Mouse (Mus musculus): ENCODE measurements around the gene Itga5. TPM values are rescaled to one million over a fixed set of nuclear protein-coding genes. Genes with fewer than 3 reads are reported as not detected.

Itga5 gene
- total RNA-seq, 1 experiment from 2014 or later = 11.4 TPM

- no peak for ATAC-seq (replicated peaks; ENCODE audit: insufficient number of reproducible peaks, low FRiP score, low TSS enrichment, poor library complexity, severe bottlenecking)
Observed at GRCm38 (mm10) chr15:103318201-103318816, 48.3 kb downstream of the Itga5 start.

DNA sequence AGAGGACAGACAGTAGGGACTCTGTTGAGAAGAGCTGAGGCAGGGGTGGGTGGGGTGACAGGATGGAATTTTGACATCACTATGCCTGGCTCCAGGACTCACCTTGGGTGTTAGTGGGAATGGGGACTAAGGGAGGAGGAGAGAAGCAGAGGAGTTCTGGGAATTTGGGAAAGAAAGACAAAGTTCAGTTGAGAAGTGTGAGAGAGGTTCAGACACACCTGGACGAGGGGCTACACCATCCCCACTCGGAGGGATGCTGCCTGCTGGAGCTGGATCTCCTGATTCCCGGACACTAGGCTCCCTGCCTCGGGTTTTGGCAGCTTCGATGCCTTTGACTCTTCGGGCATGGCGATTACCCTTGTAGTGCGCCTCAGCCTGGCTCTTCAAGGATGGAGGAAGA is 48.8 kb downstream of the Itga5 start:
- ATAC-seq (replicated peaks; ENCODE audit: insufficient number of reproducible peaks, low FRiP score, low TSS enrichment, poor library complexity, severe bottlenecking) = no peak

DNA sequence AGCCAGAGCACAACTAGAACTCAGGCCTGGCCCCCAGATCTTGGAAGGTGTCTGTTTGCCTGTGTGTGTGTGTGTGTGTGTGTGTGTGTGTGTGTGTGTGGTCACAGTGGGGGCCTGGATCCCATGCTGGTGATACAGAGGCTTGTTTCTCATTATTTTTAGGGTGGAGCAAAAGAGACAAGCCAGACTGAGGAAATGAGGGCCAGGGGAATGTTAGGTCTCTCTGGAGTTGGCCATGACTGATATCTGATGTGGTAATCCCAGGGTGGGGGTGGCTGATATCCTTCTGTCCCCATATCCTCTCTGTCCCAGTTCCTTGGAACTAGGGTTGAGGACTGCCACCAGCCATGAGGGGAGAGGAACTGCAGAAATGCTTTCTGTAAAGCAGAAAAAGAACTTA is 49.4 kb downstream of the Itga5 start:
- no peak for ATAC-seq (replicated peaks; ENCODE audit: insufficient number of reproducible peaks, low FRiP score, low TSS enrichment, poor library complexity, severe bottlenecking)

DNA sequence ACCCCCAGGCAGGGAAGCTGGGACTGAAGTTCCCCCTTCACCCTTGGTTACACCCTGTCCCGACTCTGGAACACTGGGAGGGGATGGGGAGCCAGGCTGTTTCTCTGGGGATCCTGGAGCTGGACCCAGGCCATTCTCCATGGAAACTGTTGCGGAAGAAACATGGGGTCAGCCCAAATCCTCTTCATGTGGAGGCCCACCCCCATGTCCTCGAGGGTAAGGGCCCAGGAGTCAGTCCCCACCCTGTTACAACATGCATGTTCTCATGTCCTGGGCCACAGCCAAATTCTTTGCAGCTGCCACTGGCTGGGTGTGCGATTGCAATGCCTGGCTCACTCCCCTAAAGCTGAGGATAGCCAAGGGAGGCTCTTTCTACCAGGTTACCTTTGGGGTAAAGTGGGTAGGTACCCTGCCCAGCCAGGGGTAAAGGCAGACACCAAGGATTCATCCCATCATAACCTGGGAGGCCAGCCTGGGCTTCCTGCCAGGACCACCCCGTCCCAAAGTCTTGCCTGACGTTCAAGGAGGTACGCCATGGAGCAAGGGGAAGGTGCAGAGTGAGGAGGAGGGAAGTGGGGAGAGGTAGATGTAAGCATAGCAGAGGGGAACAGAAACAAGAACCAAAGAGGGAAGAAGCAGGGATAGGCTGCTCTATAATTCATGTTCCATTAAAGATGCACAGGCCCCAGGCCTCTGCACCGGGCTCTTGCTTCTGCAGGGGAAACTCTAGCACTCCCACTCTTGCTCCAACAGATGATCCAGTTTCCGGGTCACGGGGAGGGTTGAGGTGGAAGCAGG is 50.4 kb downstream of the Itga5 start:
- ATAC-seq (replicated peaks; ENCODE audit: insufficient number of reproducible peaks, low FRiP score, low TSS enrichment, poor library complexity, severe bottlenecking) = peak; percentile 42

DNA sequence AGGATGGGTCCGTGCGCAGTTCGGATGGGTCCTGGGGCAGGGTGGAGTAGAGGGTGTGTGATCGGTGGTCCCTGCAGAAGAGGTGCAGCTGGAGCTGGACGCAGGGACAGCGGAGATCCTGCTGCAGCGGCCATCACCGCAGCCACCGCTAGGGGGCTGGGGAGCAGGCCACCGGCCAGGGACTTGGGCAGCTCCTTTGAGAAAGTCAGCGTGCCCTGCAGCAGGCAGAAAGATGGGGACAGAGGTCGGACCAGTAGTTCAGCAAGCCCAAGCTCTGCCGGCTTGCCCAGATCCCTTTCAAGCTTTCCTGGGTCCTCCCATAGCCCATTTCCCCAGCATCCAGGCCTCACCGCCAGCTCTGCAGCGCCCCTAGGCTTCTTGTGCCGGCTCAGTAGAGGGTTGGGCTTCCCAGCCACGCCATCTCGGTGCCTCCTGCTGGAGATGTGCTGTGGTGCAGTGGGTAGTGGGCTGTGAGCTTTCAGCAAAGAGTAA is 51.5 kb downstream of the Itga5 start:
- ATAC-seq (replicated peaks; ENCODE audit: insufficient number of reproducible peaks, low FRiP score, low TSS enrichment, poor library complexity, severe bottlenecking) = no peak

DNA sequence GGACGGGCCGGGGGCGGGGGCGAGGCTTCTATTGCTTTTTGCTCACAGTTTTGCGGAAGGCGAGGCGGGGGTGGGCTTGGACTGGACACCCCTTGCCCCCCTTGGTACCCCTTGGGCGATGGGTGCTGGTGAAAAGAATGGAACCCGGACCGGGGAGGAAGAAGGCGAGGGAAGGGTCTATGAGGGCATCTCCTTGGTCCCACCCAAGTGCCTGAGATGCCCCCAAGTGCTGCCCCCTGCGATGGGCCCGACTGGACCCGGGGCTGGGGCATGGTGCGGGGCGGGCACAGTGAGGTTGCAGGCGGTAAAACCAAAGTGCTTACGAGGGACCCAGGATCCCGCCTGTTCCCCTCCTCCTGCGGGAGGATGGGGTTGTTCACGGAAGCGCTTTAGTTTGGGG is 52.4 kb downstream of the Itga5 start:
- ATAC-seq (replicated peaks; ENCODE audit: insufficient number of reproducible peaks, low FRiP score, low TSS enrichment, poor library complexity, severe bottlenecking) = no peak

DNA sequence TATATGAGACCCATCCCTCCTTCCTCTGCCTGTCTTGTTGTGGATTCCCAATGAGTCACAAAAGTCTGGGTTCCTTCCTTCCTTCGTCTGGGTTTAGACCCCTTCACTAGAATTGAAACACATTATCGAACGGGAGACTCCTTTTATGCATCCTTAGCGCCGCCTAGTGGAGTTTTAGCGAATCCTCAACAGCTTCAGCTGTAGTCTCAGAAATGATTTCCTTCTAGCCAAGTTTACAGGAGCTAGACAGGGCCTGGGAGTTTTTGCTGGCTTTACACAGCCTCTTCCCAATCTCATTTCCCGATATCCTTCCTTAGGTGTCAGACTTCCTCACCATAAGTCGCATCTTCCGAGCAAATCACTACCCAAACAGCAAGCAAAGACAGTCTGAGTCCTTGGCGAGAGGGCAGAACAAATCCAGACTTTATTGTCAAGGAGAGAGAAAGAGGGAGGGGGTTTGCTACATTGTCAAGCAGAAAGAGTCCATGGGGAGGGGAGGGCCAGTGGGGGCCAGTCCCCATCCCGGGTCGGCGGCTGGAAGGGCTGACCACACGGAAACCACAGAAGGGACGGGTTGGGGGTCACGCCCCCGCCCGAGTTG is 53.0 kb downstream of the Itga5 start:
- ATAC-seq (replicated peaks; ENCODE audit: insufficient number of reproducible peaks, low FRiP score, low TSS enrichment, poor library complexity, severe bottlenecking) = no peak

DNA sequence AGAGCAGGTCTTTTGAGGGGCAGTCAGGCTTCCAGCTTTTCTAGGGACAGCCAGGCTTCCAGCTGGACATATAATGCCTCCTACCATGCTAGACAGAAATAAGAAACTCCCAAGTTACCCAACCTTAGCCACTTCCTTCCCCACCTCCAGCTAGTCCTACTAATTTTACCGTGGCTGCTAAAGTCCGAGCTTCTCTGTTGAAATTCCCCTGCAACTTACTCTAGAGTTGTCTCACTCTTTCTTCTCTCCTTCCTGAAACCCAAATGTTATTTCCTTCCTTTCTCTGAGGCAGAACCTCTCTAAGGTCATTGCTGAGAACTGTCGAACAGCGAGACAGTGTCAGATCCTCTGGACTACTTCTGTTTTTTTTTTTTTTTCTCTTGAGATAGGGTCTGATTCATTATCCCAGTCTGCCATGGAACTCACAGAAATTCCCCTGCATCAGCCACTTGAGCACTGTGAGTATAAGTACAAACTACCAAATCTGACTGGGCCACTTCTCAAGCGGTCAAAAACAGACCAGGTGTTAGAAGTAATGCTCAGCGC is 56.1 kb downstream of the Itga5 start, which contains the start of gene Gpr84:
Gpr84 (minus strand) TSS at position 248 of the 546 bp plus-strand sequence.
- peak; percentile 36 for ATAC-seq (replicated peaks; ENCODE audit: insufficient number of reproducible peaks, low FRiP score, low TSS enrichment, poor library complexity, severe bottlenecking)

GRCm38 (mm10) chr15:103308876-103309580 is 57.5 kb downstream of the Itga5 start:
- no peak for ATAC-seq (replicated peaks; ENCODE audit: insufficient number of reproducible peaks, low FRiP score, low TSS enrichment, poor library complexity, severe bottlenecking)

DNA sequence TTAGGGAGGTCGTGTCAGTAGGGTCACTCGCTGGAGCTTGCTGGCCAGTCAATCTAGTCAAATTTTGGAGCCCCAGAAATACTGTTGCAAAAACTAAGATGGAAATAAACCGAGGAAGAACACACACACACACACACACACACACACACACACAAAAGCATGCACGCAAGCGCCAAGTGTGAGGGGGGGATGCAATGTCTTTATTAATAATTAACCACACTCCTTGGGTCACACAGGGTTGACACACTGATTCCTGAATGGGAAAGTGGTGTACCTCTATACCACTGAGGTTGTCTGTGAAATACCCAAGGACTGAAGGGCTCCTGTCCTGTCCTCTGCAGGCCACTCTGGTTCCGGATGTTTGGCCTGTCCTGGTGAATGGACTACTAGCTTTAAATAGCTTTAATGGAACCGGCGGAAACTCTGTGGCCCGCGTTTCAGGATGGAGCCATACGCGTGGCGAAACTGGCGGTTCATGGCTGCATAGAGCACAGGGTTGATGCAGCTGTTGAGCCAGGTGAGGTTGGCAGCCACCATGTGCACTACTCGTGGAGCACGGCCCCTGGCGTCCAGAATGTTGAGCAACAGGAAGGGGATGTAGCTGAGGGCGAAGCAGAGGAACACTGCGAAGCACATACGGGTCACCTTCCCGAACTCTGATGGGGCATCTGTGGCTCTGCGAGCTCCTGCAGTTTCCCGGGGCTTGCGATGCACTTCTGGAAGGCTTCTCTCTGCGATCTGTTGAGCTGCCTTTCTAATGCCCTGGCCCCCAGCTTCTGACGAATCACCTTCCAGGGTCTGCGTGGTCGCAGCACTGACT is 58.3 kb downstream of the Itga5 start:
- no peak for ATAC-seq (replicated peaks; ENCODE audit: insufficient number of reproducible peaks, low FRiP score, low TSS enrichment, poor library complexity, severe bottlenecking)

GRCm38 (mm10) chr15:103307125-103307524 is 59.4 kb downstream of the Itga5 start:
- ATAC-seq (replicated peaks; ENCODE audit: insufficient number of reproducible peaks, low FRiP score, low TSS enrichment, poor library complexity, severe bottlenecking) = peak; percentile 62

DNA sequence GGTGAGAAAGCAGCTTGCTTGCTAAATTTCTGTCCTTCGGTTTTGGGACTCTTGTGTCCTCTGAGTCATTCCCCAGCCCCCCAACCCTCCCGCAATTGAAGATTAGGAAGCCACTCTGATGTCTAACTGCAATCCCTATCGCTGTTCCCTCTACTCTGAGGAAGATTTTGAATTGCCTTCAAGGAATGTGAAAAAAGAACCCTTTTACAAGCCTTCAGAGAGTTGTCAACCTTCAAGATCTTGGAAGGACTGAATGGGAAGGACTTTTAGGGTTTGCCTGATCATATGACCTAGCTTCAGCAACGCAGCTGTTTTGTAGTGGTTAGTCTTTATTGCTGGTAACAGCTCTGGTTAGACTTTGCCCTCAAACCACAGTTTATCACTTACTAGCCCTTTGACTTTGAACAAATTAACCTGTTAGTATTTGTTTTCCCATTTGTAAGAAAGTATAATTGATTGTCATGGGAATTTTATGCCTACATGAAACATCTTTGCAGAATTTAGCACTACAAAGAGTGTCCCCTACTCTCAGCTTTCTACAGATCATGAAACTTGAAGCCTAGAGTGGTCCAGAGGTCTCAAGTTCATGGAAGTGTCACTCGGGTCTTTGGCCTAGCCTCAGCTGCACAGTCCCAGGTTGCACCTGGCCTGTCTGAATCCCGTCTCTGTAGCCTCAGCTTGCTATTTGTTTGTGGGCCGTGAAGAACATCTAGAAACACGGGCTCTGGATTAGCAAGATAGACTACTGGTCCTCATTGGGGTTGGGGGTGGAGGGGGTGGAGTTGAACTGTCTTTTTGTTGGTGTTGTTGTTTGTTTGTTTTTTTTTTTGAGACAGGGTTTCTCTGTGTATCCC is 60.5 kb downstream of the Itga5 start:
- ATAC-seq (replicated peaks; ENCODE audit: insufficient number of reproducible peaks, low FRiP score, low TSS enrichment, poor library complexity, severe bottlenecking) = no peak

DNA sequence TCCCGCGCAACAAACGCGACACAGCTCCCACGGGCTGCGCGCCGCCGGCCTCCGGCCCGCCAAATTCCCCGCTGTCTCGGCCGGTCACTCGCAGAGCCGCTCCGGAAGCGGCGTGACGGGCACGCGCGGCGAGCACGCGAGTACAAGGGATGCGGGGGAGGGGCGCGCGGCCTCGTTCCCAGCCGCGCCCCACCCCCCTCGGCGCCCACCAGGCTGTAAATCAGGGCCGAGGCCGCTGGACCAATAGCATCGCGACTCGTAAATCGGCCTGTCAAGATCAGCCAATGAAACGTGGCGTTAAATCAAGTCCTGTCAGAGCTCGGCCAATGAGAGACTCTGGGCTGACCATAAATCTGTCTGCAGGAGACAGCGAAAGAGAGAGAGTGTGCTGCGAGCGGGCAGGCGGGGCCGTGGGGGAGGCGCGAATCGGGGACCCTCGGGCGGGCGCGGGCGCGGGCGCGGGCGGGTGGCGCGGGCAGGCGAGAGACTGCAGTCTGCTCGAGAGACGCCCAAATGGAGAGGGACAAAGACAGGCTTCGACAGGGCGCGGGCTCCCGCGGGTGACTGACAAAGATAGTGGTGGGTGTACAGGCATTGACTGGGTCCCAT is 61.4 kb downstream of the Itga5 start:
- peak; percentile 90 for ATAC-seq (replicated peaks; ENCODE audit: insufficient number of reproducible peaks, low FRiP score, low TSS enrichment, poor library complexity, severe bottlenecking)

DNA sequence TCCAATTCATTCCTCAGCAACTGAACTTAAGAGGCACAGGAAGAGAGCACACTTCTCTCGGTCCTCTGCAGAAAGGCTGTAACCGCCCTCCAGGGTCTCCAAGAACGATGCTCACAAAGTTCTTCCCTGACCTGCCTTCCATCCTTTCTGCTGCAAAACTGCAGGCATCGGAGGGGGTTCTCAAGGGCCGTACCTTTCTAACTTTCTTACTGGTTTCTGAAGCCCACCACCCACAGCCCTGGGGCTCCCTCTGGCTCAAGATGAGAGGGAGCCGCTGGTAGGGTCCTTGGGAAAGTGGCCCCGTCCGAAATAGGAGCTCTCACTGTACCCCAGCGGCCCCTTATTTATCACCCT is 62.0 kb downstream of the Itga5 start:
- ATAC-seq (replicated peaks; ENCODE audit: insufficient number of reproducible peaks, low FRiP score, low TSS enrichment, poor library complexity, severe bottlenecking) = no peak

DNA sequence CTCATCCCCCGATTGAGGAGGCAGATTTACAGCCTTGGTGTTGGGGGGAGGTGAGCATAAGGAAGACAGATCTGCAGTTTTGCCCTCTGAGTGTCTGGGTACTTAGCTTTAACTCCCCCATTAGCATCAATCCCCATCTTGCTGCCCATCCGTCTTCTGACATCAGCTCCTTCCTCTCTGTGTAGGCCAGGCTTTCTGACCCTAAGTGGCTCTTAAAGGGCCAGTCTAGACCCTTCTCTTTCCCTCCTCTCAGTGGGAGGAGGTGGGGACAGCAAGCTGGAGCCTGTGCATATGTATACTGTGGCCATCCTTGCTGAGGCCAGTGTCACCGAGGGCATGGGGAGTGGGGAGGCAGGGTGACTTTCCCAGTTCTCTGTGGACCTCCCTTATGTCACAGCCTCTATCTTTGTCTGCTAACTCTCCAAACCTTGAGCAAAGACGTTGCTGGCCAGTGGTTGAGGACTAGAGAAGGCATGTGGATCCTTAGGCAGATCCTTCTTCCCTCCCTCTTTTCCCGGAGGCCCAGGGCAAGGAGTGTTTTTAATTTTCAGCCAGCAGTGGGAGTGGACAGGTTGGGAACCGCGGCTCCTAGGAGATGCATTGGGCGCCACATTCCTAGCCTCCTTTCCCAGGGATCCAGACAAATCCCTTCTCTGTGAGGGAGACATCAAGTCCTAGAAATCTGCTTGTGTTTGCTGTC is 62.5 kb downstream of the Itga5 start:
- no peak for ATAC-seq (replicated peaks; ENCODE audit: insufficient number of reproducible peaks, low FRiP score, low TSS enrichment, poor library complexity, severe bottlenecking)

DNA sequence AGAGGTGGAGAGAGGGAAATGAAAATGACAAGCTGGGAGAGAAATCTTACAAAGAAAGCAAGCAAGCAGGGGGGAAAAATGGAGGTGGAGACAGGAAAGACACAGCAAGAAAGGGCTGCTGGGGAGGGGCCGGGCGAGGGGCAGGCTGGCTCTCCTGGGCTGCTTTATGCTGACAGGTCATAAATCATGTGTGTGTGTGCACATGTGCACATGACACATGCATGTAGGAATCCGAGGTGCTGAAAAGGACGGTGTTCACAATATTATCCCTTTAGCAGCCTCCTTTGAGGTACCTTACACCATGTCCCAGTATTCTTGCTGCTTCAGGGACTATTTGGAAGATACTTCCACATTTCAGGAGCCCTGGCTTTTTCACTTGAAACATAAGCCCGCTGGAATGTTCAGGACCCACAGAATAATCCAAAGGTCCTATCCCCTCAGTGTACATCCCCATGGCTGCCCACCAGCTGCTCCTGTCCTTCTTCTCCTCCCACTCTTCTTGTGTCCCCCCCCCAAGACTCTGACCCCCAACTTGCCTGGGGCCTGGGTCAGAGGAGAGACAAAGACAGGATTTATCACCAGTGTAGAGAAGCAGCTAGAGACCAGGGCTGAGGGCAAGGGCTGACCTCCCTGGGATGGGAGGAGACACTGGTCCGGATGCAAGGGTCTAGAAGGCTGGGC is 64.1 kb downstream of the Itga5 start:
- ATAC-seq (replicated peaks; ENCODE audit: insufficient number of reproducible peaks, low FRiP score, low TSS enrichment, poor library complexity, severe bottlenecking) = no peak

All from monocyte, adult 5-6 weeks (primary cell).